Mouse (Mus musculus) C2C12 (cell line): ENCODE measurements around the gene Hspbp1. TPM values are rescaled to one million over a fixed set of nuclear protein-coding genes. Genes with fewer than 3 reads are reported as not detected.

Experiments
- H3K27me3 ChIP-seq: one replicate; pipeline ENCODE4 v1.6.1; 2011; ENCODE audit not compliant: control insufficient read depth, insufficient read depth, insufficient read length
- H3K36me3 ChIP-seq: one replicate; pipeline ENCODE4 v1.6.1; 2011; ENCODE audit not compliant: control insufficient read depth, insufficient read depth
- H3K4me3 ChIP-seq: one replicate; pipeline ENCODE4 v1.5.1; 2011; ENCODE audit warnings: mild to moderate bottlenecking, control low read depth; ENCODE audit not compliant: poor library complexity, insufficient read depth, severe bottlenecking
- H3K79me2 ChIP-seq: one replicate; pipeline ENCODE4 v1.6.1; 2011; ENCODE audit not compliant: control insufficient read depth, insufficient read depth
- H3K79me3 ChIP-seq: one replicate; pipeline ENCODE4 v1.6.1; 2011; ENCODE audit warnings: low read depth, control low read depth
- H3ac ChIP-seq: one replicate; pipeline ENCODE3; 2011; ENCODE audit warnings: low read depth; ENCODE audit not compliant: control insufficient read depth, insufficient read length
- CEBPB ChIP-seq: IDR thresholded peaks from one replicate; pipeline ENCODE4 v1.6.1; 2011; ENCODE audit warnings: low read depth, mild to moderate bottlenecking, control low read depth, moderate library complexity
- CTCF ChIP-seq: IDR thresholded peaks from one replicate; pipeline ENCODE4 v1.5.1; 2011; ENCODE audit not compliant: control insufficient read depth, insufficient read depth, insufficient read length
- FOSL1 ChIP-seq: IDR thresholded peaks from one replicate; pipeline ENCODE4 v1.8.0; 2011; ENCODE audit warnings: mild to moderate bottlenecking, low read length; ENCODE audit not compliant: poor library complexity, insufficient read depth, severe bottlenecking
- MAX ChIP-seq: IDR thresholded peaks from one replicate; pipeline ENCODE4 v1.6.1; 2011; ENCODE audit warnings: mild to moderate bottlenecking, control low read depth
- MYOD1 ChIP-seq: IDR thresholded peaks from one replicate; pipeline ENCODE4 v1.6.1; 2011; ENCODE audit warnings: low read depth; ENCODE audit not compliant: control insufficient read depth, insufficient read length
- MYOG ChIP-seq: IDR thresholded peaks from one replicate; pipeline ENCODE4 v1.6.1; 2011; ENCODE audit not compliant: control insufficient read depth, insufficient read length; ENCODE audit errors: extremely low read depth
- USF1 ChIP-seq: IDR thresholded peaks from one replicate; pipeline ENCODE4 v1.6.1; 2011; ENCODE audit warnings: low read depth, mild to moderate bottlenecking, control low read depth, moderate library complexity
- polyA plus RNA-seq: library from polyadenylated mRNA; unstranded; fragments of >200 nt; fragmentation: generic; extraction: Trizol; gene quantifications from one replicate; pipeline ENCODE4 v1.2.1, GENCODE M21; 2012; ENCODE audit warnings: missing spikeins

The Hspbp1 gene
- polyA plus RNA-seq, 1 experiment: 110 TPM

DNA sequence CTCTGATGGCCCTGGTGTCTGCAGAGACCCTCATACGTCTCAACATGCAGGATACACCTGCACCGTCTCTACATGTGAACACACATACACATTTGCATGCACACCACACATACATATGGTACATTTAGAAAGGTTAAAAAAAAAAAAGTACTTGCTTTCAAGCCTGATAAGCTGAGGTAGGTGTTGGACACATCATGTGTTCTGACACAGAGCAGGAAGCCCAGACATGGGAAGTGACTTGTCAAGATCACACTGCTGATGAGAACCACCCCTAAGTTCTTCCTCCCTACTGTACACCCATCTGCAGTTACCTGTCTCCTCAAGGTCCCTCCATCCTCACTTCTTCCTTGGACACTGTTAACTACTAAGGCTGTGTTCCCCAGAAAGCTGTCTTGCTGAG is 58.9 kb downstream of the Hspbp1 start:
- H3K79me2 ChIP-seq: no peaks in the 10 kb centered on the region
- H3K4me3 ChIP-seq: no peak overlapping the region
- TF ChIP-seq MYOD1 (no peak), MYOG (no peak), CEBPB (no peak), FOSL1 (no peak), MAX (no peak), CTCF (no peak)
- H3ac ChIP-seq: no peak overlapping the region
- H3K36me3 ChIP-seq: no peaks in the 10 kb centered on the region
- H3K79me3 ChIP-seq: no peaks in the 10 kb centered on the region
- no peaks in the 10 kb centered on the region for H3K27me3 ChIP-seq

DNA sequence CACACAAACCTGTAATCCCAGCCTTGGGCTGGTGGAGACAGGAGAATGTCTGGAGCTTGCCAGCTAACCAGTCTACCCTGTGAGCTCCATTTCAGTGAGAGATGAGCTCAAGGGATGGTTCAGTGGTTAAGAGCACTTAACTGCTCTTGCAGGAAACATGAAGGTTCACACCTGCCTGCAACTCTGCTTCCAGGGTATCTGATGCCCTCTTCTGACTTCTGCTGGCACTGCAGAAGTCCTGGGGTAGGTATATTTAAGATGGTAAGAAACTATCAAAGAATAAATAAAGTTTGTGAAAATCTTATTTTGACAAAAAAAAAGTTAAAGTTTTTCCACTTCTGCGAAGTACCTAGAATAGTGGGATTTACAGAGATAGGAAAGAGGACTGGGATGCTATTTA is 60.5 kb downstream of the Hspbp1 start:
- no peaks in the 10 kb centered on the region for H3K27me3 ChIP-seq
- H3ac ChIP-seq: no peak overlapping the region
- no peaks in the 10 kb centered on the region for H3K79me3 ChIP-seq
- no peak overlapping the region for H3K4me3 ChIP-seq
- TF ChIP-seq MYOG (no peak), MYOD1 (no peak), USF1 (no peak), CEBPB (no peak), CTCF (no peak)
- no peaks in the 10 kb centered on the region for H3K36me3 ChIP-seq
- H3K79me2 ChIP-seq: no peaks in the 10 kb centered on the region

DNA sequence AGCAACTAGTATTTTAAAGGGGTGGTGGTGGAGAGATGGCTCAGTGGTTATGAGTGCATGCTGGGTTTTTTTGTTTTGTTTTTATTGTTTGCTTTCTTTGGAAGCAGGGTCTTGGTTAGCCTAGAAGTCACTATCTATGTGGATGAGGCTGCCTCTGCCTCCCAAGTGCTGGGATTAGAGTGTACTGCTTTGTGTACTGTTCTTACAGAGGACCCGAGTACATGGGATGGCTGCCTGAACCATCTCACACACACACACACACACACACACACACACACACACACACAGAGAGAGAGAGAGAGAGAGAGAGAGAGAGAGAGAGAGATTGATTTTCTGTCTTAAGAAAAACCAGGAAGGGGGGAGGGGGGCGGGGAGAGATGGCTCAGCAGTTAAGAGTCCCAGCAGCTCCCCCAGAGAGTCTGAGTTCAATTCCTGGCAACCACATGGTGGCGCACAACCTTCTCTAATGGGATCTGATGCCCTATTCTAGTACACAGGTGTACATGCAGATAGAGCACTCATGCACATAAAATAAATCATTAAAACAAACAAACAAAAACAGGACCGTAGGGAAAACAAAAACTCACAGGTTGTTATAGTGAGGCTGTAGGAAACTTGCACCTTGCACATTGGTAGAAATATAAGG is 61.2 kb downstream of the Hspbp1 start:
- H3K27me3 ChIP-seq: no peaks in the 10 kb centered on the region
- no peak overlapping the region for H3K4me3 ChIP-seq
- no peaks in the 10 kb centered on the region for H3K79me3 ChIP-seq
- no peaks in the 10 kb centered on the region for H3K36me3 ChIP-seq
- H3K79me2 ChIP-seq: no peaks in the 10 kb centered on the region
- TF ChIP-seq MYOG (no peak), USF1 (no peak), CTCF (peak; percentile 20)
- H3ac ChIP-seq: no peak overlapping the region

DNA sequence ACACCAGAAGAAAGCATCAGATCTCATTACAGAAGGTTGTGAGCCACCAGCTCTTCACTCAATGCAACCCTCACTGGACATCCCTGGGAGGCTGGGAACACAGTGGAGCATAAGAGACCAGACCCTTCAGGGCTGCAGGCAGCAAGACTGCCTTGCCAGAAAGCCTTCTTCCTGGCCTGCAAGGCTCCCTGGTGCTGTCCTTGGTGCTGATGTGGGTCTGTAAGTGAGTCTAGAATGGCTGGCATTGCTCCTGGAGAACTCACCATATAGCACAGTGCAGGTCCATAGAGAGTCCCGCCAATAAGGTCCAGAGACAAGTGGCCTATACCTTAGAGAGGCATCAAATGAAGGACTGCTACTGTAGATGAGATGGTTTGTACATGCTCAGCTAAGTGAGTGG is 64.9 kb downstream of the Hspbp1 start:
- Histone ChIP-seq H3ac (no peak overlapping the region), H3K36me3 (no peaks in the 10 kb centered on the region), H3K79me3 (no peaks in the 10 kb centered on the region), H3K4me3 (no peak overlapping the region), H3K27me3 (peaks cover 7% of the 10 kb centered on the region), H3K79me2 (no peaks in the 10 kb centered on the region)
- TF ChIP-seq USF1 (no peak), MYOD1 (no peak), CEBPB (no peak), FOSL1 (no peak), CTCF (no peak), MYOG (no peak), MAX (no peak)

DNA sequence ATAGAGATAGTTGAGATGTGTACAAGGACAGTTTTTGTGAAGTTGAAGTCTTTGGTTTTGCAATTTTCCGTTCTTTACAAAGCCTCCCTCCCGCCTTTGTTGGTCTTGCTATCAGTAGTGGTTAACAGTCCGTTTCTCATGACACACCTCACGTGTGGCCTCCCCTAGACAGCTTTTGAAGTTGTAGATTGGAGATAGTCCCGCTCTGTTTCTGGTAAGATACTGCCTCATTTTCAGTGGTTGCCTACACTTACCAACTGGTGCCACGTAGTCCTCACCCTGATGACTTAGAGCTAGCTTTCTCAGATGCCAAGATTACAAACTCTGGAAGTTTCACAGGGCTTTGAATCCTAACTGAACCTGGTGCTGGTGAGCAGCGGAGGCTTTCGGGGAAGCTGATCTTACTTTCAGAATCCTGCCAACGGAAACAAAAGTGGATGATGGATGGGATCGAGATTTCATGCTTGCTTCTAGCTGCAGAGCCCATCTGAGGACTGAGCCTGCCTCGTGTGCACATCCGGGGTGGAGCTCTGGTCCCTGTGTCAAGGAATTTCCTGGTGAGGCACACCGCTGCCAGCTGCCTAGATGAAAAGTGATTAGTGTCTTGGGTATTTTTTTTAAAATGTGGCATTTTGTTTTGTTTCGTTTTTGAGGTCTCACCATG is 71.0 kb downstream of the Hspbp1 start:
- Histone ChIP-seq H3K36me3 (no peaks in the 10 kb centered on the region), H3K79me2 (no peaks in the 10 kb centered on the region), H3K4me3 (no peak overlapping the region), H3ac (no peak overlapping the region), H3K27me3 (peaks cover 36% of the 10 kb centered on the region), H3K79me3 (no peaks in the 10 kb centered on the region)
- TF ChIP-seq CTCF (no peak), MYOG (no peak), MAX (no peak), FOSL1 (no peak), MYOD1 (no peak), CEBPB (no peak), USF1 (no peak)

DNA sequence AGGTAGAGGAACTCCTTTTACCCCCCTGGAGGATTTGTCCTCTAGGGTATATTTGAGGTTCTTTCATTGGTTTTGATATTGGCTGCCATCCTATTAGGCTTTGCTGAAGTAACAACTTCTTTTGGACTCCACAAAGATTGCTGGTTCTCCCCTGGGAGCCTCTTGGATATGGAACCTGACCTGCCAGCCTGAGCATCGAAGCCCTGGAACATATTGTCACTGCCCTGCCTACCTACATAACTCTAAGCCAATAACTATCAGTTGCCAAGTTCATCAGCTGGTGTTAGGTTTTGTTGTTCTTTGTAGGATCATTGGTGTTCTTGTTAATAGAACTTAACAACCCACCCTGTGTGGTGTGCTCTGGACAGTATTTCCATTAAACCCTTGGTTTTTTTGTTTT is 71.9 kb downstream of the Hspbp1 start:
- Histone ChIP-seq H3K79me3 (no peaks in the 10 kb centered on the region), H3K79me2 (no peaks in the 10 kb centered on the region), H3K27me3 (peaks cover 36% of the 10 kb centered on the region), H3ac (no peak overlapping the region), H3K36me3 (no peaks in the 10 kb centered on the region), H3K4me3 (no peak overlapping the region)
- TF ChIP-seq FOSL1: no peak
- no peak for TF ChIP-seq MAX
- TF ChIP-seq MYOG: no peak
- no peak for TF ChIP-seq MYOD1
- no peak for TF ChIP-seq USF1
- TF ChIP-seq CEBPB: no peak
- TF ChIP-seq CTCF: no peak
